Mouse (Mus musculus) ES-E14 (cell line): Measurements from ENCODE around the gene Chst11.

Experiments
- CHD2 ChIP-seq: IDR thresholded peaks from 2 replicates; pipeline ENCODE4 v1.6.1; 2014; ENCODE audit warnings: mild to moderate bottlenecking, low read depth, low read length, inconsistent platforms
- HCFC1 ChIP-seq: IDR thresholded peaks from 2 replicates; pipeline ENCODE4 v1.6.1; 2012; ENCODE audit warnings: low read length, inconsistent platforms, borderline replicate concordance; ENCODE audit not compliant: insufficient read depth
- ZC3H11A ChIP-seq: IDR thresholded peaks from 2 replicates; pipeline ENCODE4 v1.6.1; 2012; ENCODE audit warnings: low read depth, mild to moderate bottlenecking, inconsistent platforms, low read length, borderline replicate concordance
- ZNF384 ChIP-seq: IDR thresholded peaks from 2 replicates; pipeline ENCODE4 v1.6.1; 2012; ENCODE audit warnings: low read depth, low read length, inconsistent platforms

- no peak for TF ChIP-seq HCFC1
- TF ChIP-seq ZC3H11A = no peak
- no peak for TF ChIP-seq CHD2
- TF ChIP-seq ZNF384 = no peak
Observed at GRCm38 (mm10) chr10:83100890-83101289, 115.6 kb downstream of the Chst11 start.
